Mouse (Mus musculus) ZHBTc4 (cell line): ENCODE measurements around the gene Cdkl4.

Source experiments
- DNase-seq: peaks from one replicate; pipeline ENCODE4 v3.0.0-alpha.2; 2011; ENCODE audit warnings: low read depth, low spot score

The Cdkl4 gene

DNA sequence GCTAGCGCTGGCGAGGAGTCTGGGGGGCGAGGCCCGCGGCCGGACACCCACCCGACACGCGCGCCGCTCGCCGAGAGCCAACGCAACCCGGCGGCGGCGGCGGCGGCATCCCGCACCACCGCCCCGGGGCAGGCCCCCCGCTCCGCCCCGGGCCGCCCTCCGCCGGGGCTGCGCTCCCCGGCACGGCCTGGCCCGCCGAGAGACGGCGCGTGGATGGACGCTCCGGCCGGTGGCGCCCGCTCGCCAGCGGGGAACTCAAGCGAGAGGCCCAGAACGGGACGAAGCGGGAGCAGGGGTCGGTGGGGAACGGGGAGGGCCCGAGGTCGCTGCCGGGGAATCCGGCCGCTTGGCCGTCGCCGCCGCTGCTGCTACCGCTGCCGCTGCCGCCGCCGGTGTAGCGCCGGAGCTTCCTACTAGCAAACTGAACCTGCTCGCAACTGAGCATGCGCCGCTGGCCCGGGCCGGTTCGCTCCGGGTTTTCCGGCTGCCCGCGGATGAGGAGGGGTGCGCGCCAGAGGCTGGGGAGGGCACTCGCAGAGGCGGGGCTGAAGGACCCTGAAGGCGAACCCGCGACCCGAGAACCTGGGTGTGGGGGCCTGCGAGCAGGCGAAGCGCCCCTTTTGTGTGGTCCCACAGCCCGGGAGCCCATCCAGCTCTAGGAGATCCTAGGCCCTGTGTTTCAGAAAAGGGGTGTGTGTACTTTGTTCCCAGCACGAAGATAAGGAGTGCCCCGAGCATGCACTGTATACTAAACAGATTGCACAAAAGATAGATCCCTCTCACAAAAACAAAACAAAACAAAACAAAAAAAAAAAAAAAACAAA lies 97.4 kb downstream of the Cdkl4 start, which contains the start of gene Sos1:
Sos1 (minus strand) TSS at position 423 of the 824 bp plus-strand sequence.
- DNase-seq: peak; percentile 91

DNA sequence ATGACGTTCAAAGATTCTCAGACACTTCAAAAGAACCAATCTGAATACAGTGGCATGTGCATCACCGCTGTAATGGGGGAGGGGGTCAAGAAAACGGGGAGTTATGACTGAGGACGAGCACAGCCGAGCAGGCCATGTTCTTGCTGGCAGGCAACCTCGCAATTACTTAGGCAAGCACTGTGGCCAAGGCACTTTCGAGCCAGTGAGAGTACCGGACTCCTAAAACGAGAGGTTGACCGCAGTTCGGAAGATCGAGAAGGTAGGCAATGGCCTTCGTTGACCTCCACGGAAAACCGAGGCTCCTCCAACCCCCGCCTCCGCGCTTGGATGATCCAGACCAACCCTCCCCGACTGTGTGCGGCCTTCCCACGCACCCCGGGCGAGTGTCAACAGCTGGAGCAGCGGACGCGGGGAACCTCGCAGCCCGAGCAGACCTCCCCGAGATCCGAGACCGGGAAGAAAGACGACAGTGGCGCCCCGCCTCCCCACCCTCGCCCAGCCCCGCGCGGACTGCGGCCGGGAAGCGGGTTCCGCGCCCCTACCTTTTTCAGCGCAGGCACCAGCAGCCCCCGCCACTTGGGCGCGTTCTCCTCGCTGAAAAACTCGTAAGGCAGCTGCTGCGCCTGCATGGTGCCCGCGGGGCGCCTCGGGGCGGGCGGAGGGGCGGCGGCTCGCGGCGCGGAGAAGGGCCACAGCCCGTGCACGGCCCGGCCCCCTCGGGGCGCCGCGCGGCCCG lies 98.2 kb downstream of the Cdkl4 start:
- DNase-seq: peak; percentile 46

DNA sequence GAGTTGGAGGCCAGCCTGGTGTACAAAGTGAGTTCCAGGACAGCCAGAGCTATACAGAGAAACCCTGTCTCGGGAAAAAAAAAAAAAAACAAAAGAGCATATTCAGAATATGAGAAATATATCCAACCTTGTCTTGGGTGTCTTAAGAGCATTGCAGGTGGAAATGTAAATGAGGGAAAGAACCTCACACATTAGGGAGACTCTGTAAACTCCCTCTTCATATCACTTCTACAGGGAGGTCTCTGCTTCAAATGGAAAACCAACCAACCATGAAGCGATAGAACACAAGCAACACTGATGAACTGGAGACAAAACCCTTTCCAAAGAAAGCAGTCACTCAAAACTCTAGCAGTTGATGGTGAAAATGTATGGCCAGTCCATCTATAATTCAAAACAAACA lies 99.9 kb downstream of the Cdkl4 start:
- no peak for DNase-seq

DNA sequence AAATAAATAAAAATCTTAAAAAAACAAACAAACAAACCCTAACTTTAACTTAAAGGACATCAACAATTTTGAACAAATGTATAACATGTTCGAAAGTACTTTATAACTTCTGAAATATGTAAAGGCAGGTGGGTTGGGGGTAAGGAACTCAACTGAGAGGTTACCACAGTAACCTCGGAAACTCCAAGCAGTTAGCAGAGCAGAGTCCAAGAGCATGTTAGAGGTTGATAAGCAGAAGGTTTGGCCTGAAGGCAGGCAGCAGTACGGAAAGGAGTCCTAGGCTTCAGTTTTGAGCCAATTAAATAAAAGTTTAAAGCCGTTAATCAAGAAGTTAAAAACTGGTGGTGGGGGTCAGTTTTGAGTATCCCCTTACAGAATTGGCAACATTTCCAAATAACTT lies 101.1 kb downstream of the Cdkl4 start:
- DNase-seq: no peak
